Mouse (Mus musculus): ENCODE data around the gene Gm21954.

DNA sequence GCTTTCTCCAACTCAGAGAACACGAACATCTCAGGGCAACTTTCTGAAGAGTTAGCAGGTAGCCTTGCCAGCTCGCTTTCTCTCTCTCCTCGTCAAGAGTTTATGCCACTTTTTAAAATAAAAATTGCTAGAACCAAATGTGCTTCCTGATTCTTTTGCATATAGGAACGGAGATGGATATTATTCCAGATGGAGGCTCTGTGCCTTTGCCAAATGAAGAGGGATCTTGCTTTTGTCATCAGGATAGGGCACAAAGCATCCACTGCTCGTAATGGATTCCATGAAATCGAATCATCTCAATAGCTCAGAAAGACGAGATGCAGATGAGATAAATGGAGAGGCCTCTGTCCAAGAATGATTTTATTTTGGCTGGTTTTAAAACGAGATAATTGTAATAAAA, 28.7 kb downstream of the Gm21954 start:
- TF ChIP-seq CTCF (IDR thresholded peaks at IDR 0.05; ENCODE audit: borderline replicate concordance, extremely low read depth, insufficient read depth, insufficient read length) (no peak), POLR2A (IDR thresholded peaks at IDR 0.05; ENCODE audit: borderline replicate concordance, extremely low read depth, insufficient read depth, insufficient read length, poor library complexity, severe bottlenecking) (no peak)

Data from brain, embryonic 14.5 days (tissue).